Mouse (Mus musculus) right cerebral cortex, postnatal 25 days (tissue): ENCODE data around the gene Gm45716.
A peak's percentile ranks its signal among the peaks of the same experiment; 100 is the strongest.

Experiments
- DNase-seq: peaks from one replicate; pipeline ENCODE4 v3.0.0; 2022

The Gm45716 gene

DNA sequence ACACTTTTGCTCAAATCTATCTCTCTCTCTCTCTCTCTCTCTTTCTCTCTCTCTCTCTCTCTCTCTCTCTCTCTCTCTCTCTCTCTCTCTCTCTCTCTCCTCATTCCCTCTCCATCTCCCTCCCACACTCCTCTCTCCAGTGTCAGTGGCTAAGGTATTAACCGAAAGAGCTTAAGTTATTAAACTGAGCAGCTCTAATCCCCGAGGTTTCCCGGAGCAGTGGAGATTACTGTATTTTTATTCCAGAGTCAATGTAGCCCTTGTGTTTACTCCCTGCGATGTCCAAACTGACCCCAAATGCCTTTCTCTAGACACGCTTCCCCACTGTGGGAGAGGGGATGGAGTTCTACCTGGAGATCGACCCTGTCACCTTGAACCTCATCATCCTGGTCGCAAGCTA is at the start of gene Gm45716:
Gm45716 (plus strand) TSS at position 243 of the 400 bp plus-strand sequence.
- no peak for DNase-seq

GRCm38 (mm10) chr11:90142393-90142792 is 45.1 kb upstream of the Gm45716 start:
- DNase-seq = peak; percentile 12

DNA sequence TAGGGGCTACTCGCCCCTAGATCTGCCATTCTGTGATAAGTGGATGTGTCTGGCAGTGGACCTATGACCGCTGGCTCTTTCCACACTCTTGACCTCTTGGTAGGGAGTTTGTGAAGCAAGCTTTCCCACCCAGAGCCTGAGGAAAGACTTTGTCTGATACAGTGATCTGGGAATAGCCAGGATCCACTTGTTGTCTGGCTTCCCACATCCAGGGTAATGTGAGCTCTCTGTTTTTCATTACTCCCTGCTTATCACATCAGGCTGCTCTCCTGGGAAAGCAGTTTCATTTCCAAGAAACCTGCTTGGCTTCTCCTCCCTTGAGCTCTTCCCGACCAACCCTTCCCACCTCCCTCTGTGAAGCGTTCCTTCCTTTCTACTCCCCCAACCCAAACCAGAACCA is 44.5 kb upstream of the Gm45716 start:
- no peak for DNase-seq

DNA sequence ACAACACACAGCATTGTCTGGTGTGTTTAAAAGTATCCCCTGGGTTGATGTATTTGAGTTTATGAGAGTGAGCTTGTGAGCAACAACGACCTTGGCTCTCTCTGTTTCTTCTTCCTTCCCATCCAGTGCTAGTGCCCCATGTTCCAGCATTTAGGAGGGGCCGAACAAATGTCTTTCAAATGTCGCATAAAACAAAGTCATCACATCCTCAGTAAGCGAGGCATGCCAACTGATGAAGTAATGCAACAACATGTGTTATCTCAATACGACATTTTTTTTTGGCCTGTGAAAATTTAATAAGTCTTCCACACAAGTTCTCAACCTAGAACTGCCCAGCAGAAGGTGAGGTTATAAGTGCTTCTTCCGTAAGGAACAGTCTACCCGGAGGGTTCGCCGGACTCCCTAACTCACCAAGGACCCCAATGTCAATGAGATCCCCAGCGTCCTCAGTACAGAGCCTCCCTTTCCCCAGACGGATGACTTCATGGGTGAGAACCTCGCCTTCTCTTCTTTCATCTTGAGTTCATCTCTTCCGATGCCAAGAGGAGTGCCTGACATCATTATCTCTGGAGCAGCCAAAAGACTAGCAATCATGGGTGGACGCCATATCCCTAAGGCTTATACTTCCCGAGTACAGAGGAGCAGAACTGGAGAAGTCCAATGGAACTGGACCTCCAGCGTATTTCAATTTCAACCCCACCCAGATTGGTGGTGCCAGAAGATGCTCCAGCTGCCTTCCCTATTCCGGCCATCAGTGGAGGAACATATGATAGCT is 41.2 kb upstream of the Gm45716 start:
- no peak for DNase-seq

- no peak for DNase-seq
These were observed 32.4 kb upstream of the Gm45716 start for GRCm38 (mm10) chr11:90155066-90155465.

DNA sequence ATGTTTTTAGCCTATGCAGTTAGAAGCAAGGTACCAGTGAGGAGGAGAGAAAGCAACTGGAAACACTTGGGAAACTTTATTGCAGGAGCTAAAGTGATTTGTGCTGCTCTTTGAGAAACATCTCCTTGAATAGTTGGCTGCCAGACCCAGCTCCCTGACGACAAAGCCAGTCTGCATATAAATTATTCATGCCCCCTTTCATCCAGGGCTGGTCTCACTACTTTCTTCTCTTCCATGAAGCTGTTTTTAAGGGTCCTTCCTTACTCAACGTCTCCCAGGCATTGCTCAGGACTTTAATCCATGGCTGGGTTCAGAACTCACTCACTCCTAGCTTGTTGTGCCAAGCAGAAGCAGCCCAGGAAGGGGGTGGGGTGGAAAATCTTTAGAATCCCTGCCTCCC is 32.0 kb upstream of the Gm45716 start:
- DNase-seq = no peak

- DNase-seq = no peak
These were observed 19.7 kb upstream of the Gm45716 start for GRCm38 (mm10) chr11:90167771-90168170.

DNA sequence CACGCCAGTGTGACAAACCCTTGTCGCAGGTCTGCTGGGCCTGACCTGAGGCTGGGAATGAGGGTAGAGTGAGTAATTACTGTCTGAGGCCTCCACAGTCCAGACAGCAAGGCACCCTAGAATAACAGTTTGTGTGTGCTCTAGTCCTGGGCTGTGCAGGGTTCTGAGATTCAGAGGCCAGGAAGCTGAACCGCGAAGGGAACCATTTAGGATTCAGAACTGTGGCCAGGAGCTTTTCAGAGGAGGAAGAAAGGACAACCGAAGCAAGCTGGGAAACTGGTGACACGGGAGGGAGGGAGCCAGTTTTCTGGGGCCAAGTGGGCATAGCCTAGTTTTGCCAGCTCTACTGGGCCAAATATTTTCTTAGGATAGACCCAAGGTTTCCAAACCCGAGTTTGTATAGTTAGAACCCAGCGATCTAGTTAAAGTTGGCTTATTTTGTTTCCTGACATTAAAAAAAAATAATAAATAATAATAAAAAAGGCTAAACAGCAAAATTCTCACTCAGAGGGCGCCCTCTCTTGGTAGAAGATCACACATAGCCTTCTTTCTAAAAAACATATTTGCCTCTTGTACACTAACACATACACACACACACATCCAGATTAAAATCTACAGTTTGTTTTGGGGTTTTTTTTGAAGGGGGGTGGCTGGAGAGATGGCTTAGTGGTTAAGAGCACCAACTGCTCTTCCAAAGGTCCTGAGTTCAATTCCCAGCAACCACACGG is 19.0 kb upstream of the Gm45716 start:
- peak; percentile 13 for DNase-seq

DNA sequence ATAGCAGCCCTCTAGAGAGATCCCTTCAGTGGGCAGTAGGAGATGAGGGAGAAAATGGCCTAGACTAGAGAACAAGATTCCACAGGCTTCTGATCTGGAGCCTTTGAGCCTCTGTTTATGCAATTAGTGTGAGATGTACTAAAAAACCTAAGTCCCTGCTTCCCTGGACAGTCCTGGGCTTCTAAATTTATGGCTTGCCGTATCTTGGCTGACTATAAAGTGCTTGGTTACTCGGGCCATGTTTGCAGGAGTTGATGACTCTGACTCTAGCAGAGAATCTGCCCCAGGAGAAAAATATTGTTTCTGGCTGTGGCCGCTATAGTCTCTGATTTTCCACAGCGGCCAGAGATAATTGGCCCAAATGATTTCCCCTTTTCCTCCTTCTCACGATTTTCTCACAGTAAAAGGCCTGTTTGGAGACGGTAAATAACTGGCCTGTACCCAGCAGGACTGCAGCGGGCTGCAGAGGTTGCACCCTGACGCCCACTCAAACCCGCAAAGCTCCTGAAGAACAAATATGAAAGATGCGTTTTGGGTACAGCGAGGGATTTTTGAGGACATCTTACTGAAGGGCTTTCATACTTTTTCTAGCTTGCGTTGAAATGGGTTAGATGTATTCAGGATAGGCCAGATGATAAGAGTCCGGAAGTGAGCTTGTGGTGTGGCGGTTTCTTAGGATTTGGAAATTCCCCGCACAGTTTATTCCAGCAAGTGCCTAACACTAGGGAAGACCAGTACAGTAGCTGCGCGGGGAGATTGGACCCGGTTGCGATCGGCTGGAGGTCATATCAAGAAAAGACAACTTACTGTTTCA is 18.1 kb upstream of the Gm45716 start:
- DNase-seq = peak; percentile 10

- peak; percentile 70 for DNase-seq
These were observed 17.5 kb upstream of the Gm45716 start for GRCm38 (mm10) chr11:90170014-90170320.

DNA sequence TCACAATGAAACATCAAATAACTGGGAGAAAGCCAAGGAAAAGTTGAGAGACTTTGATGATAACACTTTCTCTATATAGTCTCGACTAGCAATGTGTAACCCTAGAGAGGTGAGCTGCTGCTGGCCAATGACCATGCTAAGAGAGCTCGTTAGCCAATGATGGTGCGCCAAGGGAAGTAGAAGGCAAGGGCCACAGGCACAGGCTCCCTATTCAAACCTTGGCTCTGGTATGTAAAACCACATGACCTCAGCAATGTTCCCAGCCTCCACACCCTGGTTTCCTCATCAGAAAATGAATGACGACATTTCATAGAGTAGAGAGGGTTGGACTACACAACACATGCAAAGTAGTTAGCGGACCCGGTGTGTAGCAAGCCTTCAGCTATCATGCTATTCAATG is 15.2 kb upstream of the Gm45716 start:
- no peak for DNase-seq

DNA sequence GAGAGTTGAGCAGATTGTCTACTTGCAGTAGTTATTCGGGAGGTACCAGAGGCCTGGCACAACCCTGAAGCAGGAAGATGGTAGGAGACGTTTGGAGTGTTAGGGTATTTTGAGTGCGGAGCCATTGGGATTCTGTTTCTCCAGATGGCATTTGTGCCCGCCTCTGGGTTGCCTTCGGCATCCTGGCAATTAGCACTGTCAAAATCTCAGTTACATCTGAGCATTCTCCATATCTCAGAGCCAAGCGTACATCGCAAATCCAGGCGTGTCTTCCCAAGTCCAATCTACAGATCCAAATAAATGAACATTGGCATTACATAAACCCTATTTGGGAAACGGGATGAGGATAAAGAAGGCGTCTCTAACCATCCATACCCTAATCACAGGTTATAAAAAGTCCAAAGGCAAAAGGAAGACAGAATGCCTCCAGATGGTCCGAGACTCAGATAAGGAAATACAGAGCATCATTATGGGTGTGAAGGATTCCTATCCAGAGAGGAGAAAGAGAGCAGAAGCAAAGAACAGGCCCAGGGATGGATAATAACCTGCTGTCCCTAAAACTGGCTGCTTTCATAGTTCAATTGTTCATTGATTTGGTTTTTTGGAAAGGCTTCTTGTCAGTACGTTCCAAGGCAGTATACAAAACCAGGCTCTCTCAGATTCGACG is 11.7 kb upstream of the Gm45716 start:
- peak; percentile 49 for DNase-seq

GRCm38 (mm10) chr11:90177389-90177788 is 10.1 kb upstream of the Gm45716 start:
- DNase-seq = no peak

GRCm38 (mm10) chr11:90183361-90183760 is 4.1 kb upstream of the Gm45716 start:
- no peak for DNase-seq

DNA sequence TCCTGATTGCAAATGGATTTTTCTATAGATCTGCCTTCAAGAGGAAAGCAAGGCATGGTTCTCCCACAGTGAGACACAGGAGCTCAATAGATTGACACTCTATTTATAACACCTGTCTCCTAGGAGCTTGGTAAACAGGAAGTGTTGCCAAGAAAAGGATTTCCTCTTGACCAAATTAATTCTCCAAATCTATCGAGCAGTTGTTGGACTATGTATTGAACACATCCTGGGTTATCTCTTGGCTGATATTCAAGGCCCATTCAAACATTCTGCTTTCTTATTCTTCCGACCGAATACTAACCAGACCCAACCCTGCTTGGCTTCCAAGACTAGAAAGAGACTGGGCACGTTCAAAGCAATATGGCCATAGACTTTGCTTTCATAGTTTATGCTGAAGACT is 2.7 kb upstream of the Gm45716 start:
- no peak for DNase-seq

DNA sequence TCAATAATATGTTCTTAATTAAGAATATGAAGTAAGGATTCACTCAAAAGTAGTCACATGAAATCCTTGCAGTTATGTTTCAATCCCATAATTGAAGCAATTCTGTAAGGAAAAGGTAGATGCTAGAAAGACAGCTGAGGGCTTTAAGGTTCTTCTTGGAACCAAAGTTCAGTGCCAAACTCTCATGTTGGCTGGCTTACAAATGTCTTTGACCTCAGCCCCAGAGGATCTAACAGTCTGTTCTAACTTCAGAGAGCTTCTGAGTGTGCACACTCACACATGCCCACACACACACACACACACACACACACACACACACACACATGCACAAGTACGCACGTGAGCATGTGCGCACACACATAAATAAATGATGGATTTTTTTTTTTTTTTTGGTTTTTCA is 2.7 kb downstream of the Gm45716 start:
- DNase-seq = no peak

GRCm38 (mm10) chr11:90194946-90195345 is 7.5 kb downstream of the Gm45716 start:
- DNase-seq = no peak

- DNase-seq = no peak
These were observed 8.5 kb downstream of the Gm45716 start for GRCm38 (mm10) chr11:90195756-90196520.

- DNase-seq = no peak
These were observed 9.2 kb downstream of the Gm45716 start for GRCm38 (mm10) chr11:90196521-90197215.

DNA sequence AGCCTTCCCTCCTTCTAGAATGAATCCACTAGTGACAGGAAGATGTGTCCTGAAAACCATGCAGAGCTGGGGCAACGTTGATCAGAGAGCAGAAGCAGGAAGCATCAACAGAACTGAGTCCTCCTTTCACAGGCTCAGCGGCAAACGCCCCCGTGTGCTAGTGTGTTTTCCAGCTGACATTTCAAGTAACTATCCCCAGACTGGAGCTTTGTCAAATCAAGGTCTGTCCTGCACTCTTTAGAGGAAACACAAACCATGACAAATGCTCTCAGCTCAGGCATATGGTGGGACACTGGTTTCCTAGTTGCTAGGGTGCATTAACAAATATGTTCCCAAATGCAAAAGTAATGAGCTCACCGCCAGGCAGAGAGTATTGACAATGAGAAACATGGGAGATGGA is 10.6 kb downstream of the Gm45716 start:
- DNase-seq = no peak

GRCm38 (mm10) chr11:90200826-90201225 is 13.3 kb downstream of the Gm45716 start:
- no peak for DNase-seq

DNA sequence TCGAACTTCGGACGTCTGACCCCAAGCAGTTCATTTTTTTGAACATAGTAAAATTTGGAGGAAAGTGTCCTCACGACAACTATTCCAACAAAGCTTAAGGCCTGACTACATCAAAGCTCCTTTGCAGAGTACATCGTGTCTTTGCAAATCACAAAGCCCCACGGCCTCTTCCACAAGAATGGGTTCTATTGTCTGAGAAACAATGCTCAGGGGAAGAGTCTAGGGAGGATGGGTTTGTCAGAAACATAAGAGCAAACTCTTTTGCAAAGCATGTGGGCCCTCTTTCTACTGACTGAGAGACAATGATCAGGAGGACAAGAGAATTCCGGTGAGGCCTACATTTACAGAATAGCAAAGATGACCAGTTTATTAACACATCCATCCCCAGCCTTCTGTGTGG is 26.8 kb downstream of the Gm45716 start:
- DNase-seq = no peak
